Mouse (Mus musculus): ENCODE measurements at regions not wholly inside any gene's neighbourhood (a gene's known extent, or its start where the extent isn't known, plus 50 kb on each side); places are given as distances from the start of the nearest gene placed in this dataset.

- in situ Hi-C loops (cut with MboI, MseI): no loop called here
These were observed 207.8 kb upstream of the Gm11042 start for GRCm38 (mm10) chr12:74523988-74524387.

- in situ Hi-C loops (cut with MboI, MseI): no loop called here
These were observed 201.8 kb upstream of the Gm11042 start for GRCm38 (mm10) chr12:74518032-74518431.

GRCm38 (mm10) chr12:74516527-74516926 lies 200.3 kb upstream of the Gm11042 start:
- in situ Hi-C loops (cut with MboI, MseI): no loop called here

- in situ Hi-C loops (cut with MboI, MseI): no loop called here
These were observed 186.6 kb upstream of the Gm11042 start for GRCm38 (mm10) chr12:74502791-74503190.

- in situ Hi-C loops (cut with MboI, MseI): no loop called here
These were observed 161.4 kb upstream of the Gm11042 start for GRCm38 (mm10) chr12:74477619-74478018.

- in situ Hi-C loops (cut with MboI, MseI): no loop called here
These were observed 158.5 kb upstream of the Gm11042 start for GRCm38 (mm10) chr12:74474741-74475140.

GRCm38 (mm10) chr12:74458521-74458920 lies 142.3 kb upstream of the Gm11042 start:
- in situ Hi-C loops (cut with MboI, MseI): no loop called here

- in situ Hi-C loops (cut with MboI, MseI): no loop called here
These were observed 136.3 kb upstream of the Gm11042 start for GRCm38 (mm10) chr12:74452375-74453090.

- in situ Hi-C loops (cut with MboI, MseI): no loop called here
These were observed 132.1 kb upstream of the Gm11042 start for GRCm38 (mm10) chr12:74448248-74448647.

GRCm38 (mm10) chr12:74434874-74435273 lies 118.7 kb upstream of the Gm11042 start:
- in situ Hi-C loops (cut with MboI, MseI): no loop called here

GRCm38 (mm10) chr12:74414738-74415137 lies 98.5 kb upstream of the Gm11042 start:
- in situ Hi-C loops (cut with MboI, MseI): no loop called here

GRCm38 (mm10) chr12:74410511-74410910 lies 94.3 kb upstream of the Gm11042 start:
- in situ Hi-C loops (cut with MboI, MseI): no loop called here

- in situ Hi-C loops (cut with MboI, MseI): no loop called here
These were observed 91.4 kb upstream of the Gm11042 start for GRCm38 (mm10) chr12:74407591-74408095.

- in situ Hi-C loops (cut with MboI, MseI): loop anchor here (10.0 kb wide), 1 partner anchor 825 kb away; no protein-coding TSS in a partner anchor
These were observed 73.6 kb upstream of the Gm11042 start for GRCm38 (mm10) chr12:74389811-74390210.
